Mouse (Mus musculus): ENCODE measurements around the gene Mamstr. TPM values are rescaled to one million over a fixed set of nuclear protein-coding genes. Genes with fewer than 3 reads are reported as not detected.
A peak's percentile ranks its signal among the peaks of the same experiment; 100 is the strongest.

The Mamstr gene
- polyA plus RNA-seq (2012; rRNA removed): 0.74 and 1.3 TPM in 2 replicates

GRCm38 (mm10) chr7:45639561-45640027 lies at the start of gene Mamstr:
Mamstr (plus strand) TSS chr7:45639977.
- Histone ChIP-seq H3K27ac (ENCODE audit: control insufficient read depth, insufficient read depth, low read depth, low read length) (no peak within 1 kb of the TSS), H3K4me3 (ENCODE audit: control insufficient read depth, low read depth, low read length) (peak within 1 kb of the TSS; percentile 11), H3K36me3 (ENCODE audit: control insufficient read depth, insufficient read depth, low read length) (no peaks in the 10 kb centered on the region), H3K27me3 (ENCODE audit: control insufficient read depth, insufficient read depth, low read length) (no peaks in the 10 kb centered on the region), H3K4me1 (ENCODE audit: control insufficient read depth, insufficient read depth, low read length) (peaks cover 23% of the 10 kb centered on the region)
- TF ChIP-seq CTCF (IDR thresholded peaks at IDR 0.05; ENCODE audit: control insufficient read depth, insufficient read depth, insufficient replicate concordance, low read depth, low read length) (no peak), POLR2A (IDR thresholded peaks at IDR 0.05; ENCODE audit: control insufficient read depth, low read depth, low read length) (no peak)

- no peak overlapping the region for H3K27ac ChIP-seq (ENCODE audit: control insufficient read depth, insufficient read depth, low read depth, low read length)
- TF ChIP-seq CTCF (IDR thresholded peaks at IDR 0.05; ENCODE audit: control insufficient read depth, insufficient read depth, insufficient replicate concordance, low read depth, low read length): no peak
- TF ChIP-seq POLR2A (IDR thresholded peaks at IDR 0.05; ENCODE audit: control insufficient read depth, low read depth, low read length): no peak
- H3K4me3 ChIP-seq (ENCODE audit: control insufficient read depth, low read depth, low read length): no peak overlapping the region
Measured at GRCm38 (mm10) chr7:45590874-45591273, 48.9 kb upstream of the Mamstr start.

GRCm38 (mm10) chr7:45591880-45592279 lies 47.9 kb upstream of the Mamstr start:
- Histone ChIP-seq H3K36me3 (ENCODE audit: control insufficient read depth, insufficient read depth, low read length) (no peaks in the 10 kb centered on the region; the same call in 1 of the 2 replicates), H3K27ac (ENCODE audit: control insufficient read depth, insufficient read depth, low read depth, low read length) (no peak overlapping the region), H3K27me3 (ENCODE audit: control insufficient read depth, insufficient read depth, low read length) (no peaks in the 10 kb centered on the region), H3K4me1 (ENCODE audit: control insufficient read depth, insufficient read depth, low read length) (peaks cover 12% of the 10 kb centered on the region), H3K4me3 (ENCODE audit: control insufficient read depth, low read depth, low read length) (no peak overlapping the region)
- TF ChIP-seq CTCF (IDR thresholded peaks at IDR 0.05; ENCODE audit: control insufficient read depth, insufficient read depth, insufficient replicate concordance, low read depth, low read length): no peak
- no peak for TF ChIP-seq POLR2A (IDR thresholded peaks at IDR 0.05; ENCODE audit: control insufficient read depth, low read depth, low read length)

More at GRCm38 (mm10) chr7:45590874-45591273, 48.9 kb upstream of the Mamstr start:
- Histone ChIP-seq H3K4me1 (ENCODE audit: control insufficient read depth, insufficient read depth, low read length) (peaks cover 12% of the 10 kb centered on the region), H3K36me3 (ENCODE audit: control insufficient read depth, insufficient read depth, low read length) (no peaks in the 10 kb centered on the region; the same call in 1 of the 2 replicates), H3K27me3 (ENCODE audit: control insufficient read depth, insufficient read depth, low read length) (no peaks in the 10 kb centered on the region)

GRCm38 (mm10) chr7:45593118-45593815 lies 46.5 kb upstream of the Mamstr start:
- Histone ChIP-seq H3K4me1 (ENCODE audit: control insufficient read depth, insufficient read depth, low read length) (peaks cover 9% of the 10 kb centered on the region), H3K27ac (ENCODE audit: control insufficient read depth, insufficient read depth, low read depth, low read length) (no peak overlapping the region), H3K27me3 (ENCODE audit: control insufficient read depth, insufficient read depth, low read length) (no peaks in the 10 kb centered on the region), H3K36me3 (ENCODE audit: control insufficient read depth, insufficient read depth, low read length) (no peaks in the 10 kb centered on the region), H3K4me3 (ENCODE audit: control insufficient read depth, low read depth, low read length) (no peak overlapping the region)
- TF ChIP-seq POLR2A (IDR thresholded peaks at IDR 0.05; ENCODE audit: control insufficient read depth, low read depth, low read length): no peak
- TF ChIP-seq CTCF (IDR thresholded peaks at IDR 0.05; ENCODE audit: control insufficient read depth, insufficient read depth, insufficient replicate concordance, low read depth, low read length): peak; percentile 89

- Histone ChIP-seq H3K4me1 (ENCODE audit: control insufficient read depth, insufficient read depth, low read length) (peaks cover 7% of the 10 kb centered on the region), H3K27ac (ENCODE audit: control insufficient read depth, insufficient read depth, low read depth, low read length) (no peak overlapping the region), H3K36me3 (ENCODE audit: control insufficient read depth, insufficient read depth, low read length) (no peaks in the 10 kb centered on the region), H3K27me3 (ENCODE audit: control insufficient read depth, insufficient read depth, low read length) (no peaks in the 10 kb centered on the region), H3K4me3 (ENCODE audit: control insufficient read depth, low read depth, low read length) (no peak overlapping the region)
- no peak for TF ChIP-seq POLR2A (IDR thresholded peaks at IDR 0.05; ENCODE audit: control insufficient read depth, low read depth, low read length)
- TF ChIP-seq CTCF (IDR thresholded peaks at IDR 0.05; ENCODE audit: control insufficient read depth, insufficient read depth, insufficient replicate concordance, low read depth, low read length): no peak
Measured at GRCm38 (mm10) chr7:45595176-45595575, 44.6 kb upstream of the Mamstr start.

GRCm38 (mm10) chr7:45596107-45596506 lies 43.7 kb upstream of the Mamstr start:
- TF ChIP-seq CTCF (IDR thresholded peaks at IDR 0.05; ENCODE audit: control insufficient read depth, insufficient read depth, insufficient replicate concordance, low read depth, low read length) (no peak), POLR2A (IDR thresholded peaks at IDR 0.05; ENCODE audit: control insufficient read depth, low read depth, low read length) (no peak)
- Histone ChIP-seq H3K27me3 (ENCODE audit: control insufficient read depth, insufficient read depth, low read length) (no peaks in the 10 kb centered on the region), H3K27ac (ENCODE audit: control insufficient read depth, insufficient read depth, low read depth, low read length) (no peak overlapping the region), H3K4me1 (ENCODE audit: control insufficient read depth, insufficient read depth, low read length) (peaks cover 7% of the 10 kb centered on the region), H3K4me3 (ENCODE audit: control insufficient read depth, low read depth, low read length) (no peak overlapping the region), H3K36me3 (ENCODE audit: control insufficient read depth, insufficient read depth, low read length) (no peaks in the 10 kb centered on the region)

GRCm38 (mm10) chr7:45597013-45597412 lies 42.8 kb upstream of the Mamstr start:
- Histone ChIP-seq H3K27ac (ENCODE audit: control insufficient read depth, insufficient read depth, low read depth, low read length) (no peak overlapping the region), H3K36me3 (ENCODE audit: control insufficient read depth, insufficient read depth, low read length) (no peaks in the 10 kb centered on the region), H3K4me3 (ENCODE audit: control insufficient read depth, low read depth, low read length) (no peak overlapping the region), H3K4me1 (ENCODE audit: control insufficient read depth, insufficient read depth, low read length) (peaks cover 7% of the 10 kb centered on the region), H3K27me3 (ENCODE audit: control insufficient read depth, insufficient read depth, low read length) (no peaks in the 10 kb centered on the region)
- TF ChIP-seq CTCF (IDR thresholded peaks at IDR 0.05; ENCODE audit: control insufficient read depth, insufficient read depth, insufficient replicate concordance, low read depth, low read length) (no peak), POLR2A (IDR thresholded peaks at IDR 0.05; ENCODE audit: control insufficient read depth, low read depth, low read length) (no peak)

Data from testis, adult 2 months (tissue).